Mouse (Mus musculus) left cerebral cortex, adult 9 months (tissue): ENCODE measurements around the gene Pdcd4.
A peak's percentile ranks its signal among the peaks of the same experiment; 100 is the strongest.
"Not testable (repeated sequence)": the region's sequence is repeated elsewhere in the genome, so short reads cannot be mapped to it uniquely, and the experiment has no call there.

Experiments used
- DNase-seq, 2 experiments: peaks; one replicate each; pipeline ENCODE4 v3.0.0; 2022; ENCODE audit warnings: low spot score in 2 of 2

Gene Pdcd4

DNA sequence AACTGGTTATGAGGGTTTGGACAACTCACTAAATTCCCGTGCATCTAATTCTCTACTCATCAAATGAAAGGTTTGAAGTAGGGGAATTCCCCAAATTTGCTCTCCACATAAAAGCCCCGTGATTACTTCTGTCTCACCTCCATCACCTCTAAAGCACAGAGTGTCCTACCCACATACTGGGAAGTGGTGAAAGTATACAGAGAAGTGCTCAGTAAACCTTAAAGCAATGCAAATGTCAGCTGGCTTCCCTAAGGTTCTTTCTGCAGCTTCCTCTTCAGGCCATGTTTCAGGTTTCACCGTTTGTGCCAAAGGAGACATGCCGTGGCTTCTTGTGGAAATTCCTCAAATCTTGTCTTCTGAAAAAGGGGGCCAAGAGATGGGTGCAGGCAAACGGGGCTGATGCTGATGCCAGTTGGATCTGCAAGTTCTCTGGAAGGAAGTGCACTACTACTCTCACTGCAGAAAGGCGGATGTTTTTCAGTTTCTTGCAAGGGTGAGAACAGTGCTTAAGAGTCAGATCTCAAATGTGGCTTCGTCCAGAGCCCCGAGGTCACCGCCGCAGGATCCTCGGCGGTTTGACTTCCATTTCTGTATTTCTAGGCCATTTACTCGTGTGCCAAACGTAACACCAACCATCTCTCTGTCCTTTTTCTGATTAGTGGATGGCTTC lies 8.0 kb downstream of the Pdcd4 start:
- DNase-seq: no peak

DNA sequence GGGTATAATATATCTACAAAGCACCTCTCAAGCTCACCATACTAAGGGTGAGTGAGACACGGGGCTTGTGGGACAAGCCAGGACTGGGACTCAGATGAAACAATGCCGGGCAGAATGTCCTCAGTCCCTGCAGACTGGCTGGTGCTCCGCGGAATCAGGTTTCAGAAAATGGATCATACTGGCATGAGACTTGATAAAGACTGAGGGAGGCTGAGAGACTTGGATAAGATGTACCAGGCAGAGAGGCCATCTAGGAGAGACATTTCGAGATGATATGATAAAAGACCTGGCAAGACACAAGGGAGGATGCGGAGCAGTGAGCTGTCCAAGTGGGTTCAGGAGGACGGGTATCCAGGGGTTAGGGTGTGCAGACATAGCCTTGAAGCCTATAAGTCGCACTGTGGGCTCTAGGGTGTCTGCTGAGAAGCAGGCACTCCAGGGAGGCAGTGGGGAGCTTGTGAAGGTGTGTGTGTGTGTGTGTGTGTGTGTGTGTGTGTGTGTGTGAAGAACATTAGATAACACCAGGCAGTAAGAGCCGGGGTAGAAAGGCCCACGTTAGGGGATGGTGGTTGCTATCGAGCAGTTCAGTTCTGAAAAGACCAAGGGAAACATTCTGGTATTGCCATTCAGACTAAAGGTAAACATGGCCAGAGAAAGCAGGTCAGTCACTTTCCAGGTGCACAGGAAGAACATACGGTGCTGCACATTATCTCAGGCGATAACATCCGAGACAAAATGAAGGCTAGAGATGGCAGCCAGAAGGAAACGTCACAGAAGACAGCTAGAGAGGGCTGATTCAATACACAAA lies 10.1 kb downstream of the Pdcd4 start:
- DNase-seq: no peak

DNA sequence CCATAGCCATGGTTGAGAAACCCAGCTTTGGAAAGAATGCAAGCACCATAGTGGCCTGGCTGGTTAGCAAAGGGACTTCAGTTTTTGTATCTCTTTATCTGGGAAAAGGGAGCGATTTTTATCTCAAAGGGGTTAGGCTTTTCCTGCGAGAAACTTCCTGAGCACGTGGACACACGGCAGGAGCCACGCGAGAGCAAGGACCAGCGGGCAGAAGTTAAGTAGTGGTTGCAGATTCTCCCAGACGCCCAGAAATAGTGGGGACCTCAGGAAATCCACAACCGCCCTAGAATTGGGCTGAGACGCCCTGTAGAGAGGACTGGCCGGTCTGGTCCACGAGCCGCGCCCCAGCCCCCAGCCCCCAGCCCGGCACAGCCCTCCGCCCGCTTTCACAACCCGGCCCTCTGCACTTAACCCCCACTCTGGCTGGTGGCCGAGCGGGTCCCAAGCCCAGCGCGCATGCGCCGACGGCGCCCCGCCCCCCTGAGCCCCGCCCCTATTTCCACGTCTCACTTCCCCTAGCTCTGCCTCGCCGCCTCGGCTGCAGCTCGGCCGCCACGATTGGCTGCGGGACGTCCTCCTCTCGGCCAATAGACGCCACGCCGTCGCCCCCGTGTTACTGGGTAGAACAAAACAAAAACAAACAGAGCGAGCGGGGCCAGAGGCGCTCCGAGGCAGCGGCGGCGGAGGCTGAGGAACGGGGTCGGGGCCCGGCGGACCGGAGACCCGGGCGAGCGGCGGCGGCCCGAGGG lies 10.9 kb downstream of the Pdcd4 start:
- peak; percentile 89 to 95 for DNase-seq

DNA sequence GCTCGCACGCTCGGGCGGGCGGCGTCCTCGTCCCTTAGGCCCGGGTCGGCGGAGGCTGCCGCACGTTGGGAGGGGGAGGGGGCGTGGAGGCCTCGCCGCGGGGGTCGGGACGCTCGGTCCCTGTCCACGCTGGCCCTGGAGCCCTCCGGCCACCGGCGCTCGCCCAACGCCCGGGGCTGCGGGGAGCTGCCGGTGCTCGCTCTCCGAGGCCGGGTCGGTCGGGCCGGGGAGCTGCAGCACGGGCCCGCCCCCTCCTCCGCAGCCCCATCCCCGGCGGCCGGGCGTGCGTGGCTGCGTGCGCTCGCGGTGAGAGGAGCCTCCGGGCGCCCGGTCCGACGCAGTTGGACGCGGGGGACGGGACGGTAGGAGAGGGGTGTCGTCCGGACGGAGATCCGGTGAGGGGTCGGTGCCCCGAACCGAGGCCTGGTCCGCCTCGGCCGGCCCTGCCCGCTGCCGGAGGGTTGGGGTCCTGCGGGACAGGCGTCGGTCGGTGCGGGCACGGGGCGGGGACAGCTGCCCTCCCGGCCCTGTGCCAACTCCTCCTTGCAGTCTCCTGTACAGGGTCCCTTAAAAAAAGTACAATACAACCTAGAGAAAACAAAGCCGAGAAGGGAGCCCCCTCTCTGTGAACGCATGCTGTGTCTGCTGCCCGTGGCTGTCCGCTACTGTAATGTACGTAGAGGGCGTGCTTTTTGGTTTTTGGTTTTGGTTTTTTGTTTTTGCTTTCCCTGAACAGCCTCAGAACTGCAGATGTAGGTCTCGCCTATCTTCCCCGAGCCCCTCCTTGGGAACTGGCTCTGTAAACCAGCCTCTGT lies 11.7 kb downstream of the Pdcd4 start:
- DNase-seq: peak in 1 of 2 experiments; percentile 52

DNA sequence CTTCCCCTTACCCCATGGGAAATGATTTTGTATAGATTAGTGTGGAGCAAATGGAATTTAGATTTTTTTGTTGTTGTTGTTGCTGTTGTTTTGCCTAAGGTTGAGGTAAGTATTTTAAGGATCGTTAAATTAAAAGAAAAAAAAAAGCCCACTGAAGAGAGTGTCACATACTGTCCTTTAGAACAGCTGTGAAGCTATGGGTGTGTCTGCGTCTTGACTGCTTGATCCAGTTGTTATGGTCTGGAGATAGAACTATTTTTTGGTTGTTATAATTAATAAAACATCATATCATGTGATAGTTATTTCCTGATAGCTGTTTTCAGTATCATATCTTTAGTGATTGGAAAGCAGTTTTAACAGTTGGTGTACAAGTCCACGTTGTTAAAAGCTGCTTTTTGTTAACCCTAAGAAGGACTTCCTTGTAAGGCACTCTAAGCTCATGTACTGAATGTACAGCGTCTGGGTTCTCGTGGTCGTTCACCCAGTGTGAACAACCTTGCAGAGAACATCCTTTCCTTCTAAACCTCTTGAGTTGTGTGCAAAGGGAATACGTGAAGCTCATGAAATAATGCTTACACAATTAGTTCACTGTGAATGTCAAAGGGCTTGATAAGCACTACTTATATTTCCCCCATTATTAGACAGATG lies 12.9 kb downstream of the Pdcd4 start:
- DNase-seq: no peak

DNA sequence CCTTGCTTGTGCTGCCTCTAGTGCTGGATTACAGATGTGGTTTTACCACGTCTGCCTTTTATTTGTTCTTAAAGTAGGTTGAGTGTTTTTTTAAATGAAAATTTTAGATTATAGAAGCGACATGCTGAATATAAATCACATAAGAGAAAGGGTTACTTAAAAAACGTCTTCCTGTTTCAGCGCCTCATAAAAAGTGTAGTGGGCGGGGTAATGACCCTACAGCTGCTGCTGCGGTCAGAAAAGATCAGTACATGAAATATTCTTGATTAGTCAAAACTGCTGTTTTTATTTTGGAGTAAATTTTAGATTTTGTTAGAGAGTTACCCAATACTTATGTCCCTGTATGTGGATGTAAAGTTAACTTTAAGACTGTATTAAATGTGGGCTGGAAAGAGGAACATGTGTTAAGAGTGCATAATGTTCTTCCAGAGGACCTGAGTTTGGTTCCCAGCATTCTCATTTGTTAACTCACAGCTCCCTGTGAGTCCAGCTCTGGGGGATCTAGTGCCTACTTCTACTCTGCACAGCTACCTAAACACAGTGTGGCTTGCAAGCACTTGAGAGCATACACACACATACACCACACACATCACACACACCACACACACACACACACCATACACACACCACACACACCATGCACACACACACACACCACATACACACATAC lies 14.1 kb downstream of the Pdcd4 start:
- no peak for DNase-seq

DNA sequence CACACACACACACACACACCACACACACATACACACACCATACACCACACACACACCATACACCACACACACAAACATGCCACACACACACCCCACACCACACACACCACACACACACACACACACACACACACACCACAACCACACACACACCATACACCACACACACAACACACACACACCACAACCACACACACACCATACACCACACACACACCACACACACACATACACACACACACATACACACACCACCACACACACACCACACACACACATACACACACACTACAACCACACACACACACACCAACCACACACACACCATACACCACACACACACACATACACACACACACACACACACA lies 14.7 kb downstream of the Pdcd4 start:
- DNase-seq: not testable (repeated sequence)

DNA sequence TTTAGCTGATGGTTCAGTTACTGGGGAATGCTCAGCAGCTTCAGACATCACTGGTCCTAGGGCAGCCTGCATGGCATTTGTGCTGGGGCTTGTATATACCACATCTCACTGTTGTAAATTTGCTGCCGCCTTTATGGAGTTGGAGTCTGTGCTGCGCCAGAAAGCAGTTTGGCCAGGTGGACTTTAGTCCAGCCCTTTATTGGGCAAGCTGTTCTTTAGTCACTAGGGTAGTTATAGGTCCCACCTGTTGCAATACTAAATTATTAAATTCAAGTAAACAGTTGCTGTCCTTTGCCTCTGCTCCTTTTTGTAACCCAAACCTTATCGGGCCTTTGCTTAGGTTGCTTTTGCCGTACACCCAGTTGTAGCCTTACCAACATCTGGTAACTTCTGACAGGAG lies 22.9 kb downstream of the Pdcd4 start:
- DNase-seq: no peak

DNA sequence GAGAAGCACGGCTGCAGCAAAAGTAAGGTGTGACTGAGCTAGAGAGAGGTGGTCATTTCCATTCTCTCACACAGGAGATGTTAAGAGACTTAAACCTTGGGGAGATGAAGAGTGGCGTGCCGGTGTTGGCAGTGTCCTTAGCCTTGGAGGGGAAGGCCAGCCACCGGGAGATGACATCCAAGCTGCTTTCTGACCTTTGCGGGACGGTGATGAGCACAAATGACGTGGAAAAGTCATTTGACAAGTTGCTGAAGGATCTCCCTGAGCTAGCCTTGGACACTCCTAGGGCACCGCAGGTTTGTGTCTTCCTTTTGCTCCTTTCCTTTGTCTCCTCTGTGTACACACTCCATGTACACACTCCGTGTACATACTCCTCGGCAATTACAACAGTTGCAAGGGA lies 27.5 kb downstream of the Pdcd4 start:
- no peak for DNase-seq

DNA sequence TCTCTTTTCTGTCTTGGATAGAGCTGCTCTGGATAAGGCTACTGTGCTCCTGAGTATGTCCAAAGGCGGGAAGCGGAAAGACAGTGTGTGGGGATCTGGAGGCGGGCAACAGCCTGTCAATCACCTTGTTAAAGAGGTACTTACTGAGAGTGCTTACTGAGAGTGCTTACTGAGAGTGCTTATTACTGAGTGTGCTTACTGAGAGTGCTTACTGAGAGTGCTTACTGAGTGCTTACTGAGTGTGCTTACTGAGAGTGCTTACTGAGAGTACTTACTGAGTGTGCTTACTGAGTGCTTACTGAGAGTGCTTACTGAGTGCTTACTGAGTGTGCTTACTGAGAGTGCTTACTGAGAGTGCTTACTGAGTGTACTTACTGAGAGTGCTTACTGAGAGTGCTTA lies 30.0 kb downstream of the Pdcd4 start:
- not testable (repeated sequence) for DNase-seq

DNA sequence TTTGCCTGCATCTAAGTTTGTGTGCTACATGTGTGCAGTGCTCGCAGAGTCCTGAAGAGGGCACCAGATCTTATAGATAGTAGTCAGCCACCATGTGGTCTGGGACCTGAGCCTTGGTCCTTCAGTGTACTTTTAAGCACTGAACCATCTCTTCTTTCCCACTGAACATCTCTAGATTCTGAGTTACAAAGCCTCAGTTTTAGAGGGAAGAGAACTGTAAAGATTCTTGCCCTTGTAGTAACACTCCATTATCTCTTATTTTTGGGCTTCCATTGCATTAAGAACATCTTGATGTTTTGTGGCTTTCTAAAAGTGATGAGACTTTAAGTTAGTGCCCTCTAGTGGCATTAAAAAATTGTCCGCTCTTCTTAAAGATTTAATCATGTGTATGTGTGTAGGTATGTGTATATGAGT lies 33.3 kb downstream of the Pdcd4 start:
- no peak for DNase-seq

DNA sequence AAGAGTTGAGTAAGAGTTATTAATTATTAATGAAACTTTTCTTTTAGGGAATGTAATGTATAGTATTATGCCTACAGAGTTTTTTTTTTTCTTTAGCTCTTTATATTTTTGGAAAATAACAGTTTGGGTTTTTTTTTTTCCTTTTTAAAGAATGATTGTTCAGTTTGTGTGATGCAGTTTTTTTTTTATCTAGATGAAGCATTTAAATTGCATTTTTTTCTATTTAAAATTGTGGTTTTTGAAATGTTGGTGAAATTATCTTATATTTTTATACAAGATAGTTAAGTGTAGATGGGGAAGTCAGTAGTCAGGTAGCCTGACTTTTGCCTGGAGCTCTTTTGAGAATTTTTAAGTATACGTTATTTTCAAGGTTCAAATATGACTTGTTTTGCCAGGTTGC lies 34.7 kb downstream of the Pdcd4 start:
- DNase-seq: no peak

DNA sequence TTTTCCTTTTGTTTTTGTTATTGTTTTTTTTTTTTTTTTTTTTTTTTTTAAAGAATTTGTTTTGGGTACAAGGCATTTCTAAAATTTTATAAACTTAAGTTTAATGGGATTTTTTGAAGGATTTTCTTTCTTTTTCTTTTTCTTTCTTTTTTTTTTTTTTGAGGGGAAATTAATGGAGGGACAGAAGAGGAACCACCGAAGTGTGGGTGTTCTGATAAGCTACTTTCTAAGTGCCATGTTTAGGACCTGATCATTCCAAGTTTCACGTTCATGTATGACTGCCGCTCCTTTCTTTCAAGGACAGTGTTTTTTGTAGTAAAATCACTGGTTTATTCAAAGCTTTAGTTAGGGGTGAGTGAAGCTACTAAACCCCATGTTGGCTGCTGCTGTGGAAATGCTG lies 37.2 kb downstream of the Pdcd4 start:
- no peak for DNase-seq

DNA sequence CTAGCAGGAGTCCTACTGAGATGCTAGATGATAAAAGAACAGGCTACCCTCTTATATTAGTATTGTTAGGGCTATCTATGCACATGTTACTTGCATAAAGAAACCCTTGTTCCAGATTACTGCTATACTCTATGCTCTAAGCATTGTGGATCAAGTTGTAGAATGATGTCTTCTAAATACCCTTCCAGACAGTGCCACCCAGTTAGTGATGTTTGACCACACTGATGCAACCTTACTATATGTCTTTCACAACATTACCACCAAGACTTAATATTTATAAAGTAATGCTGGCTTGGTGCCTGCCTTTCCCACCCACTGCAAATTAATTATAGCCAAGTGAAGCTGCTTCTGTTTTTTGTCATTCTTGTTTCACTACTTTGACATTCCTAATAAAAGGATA lies 41.0 kb downstream of the Pdcd4 start:
- no peak for DNase-seq

DNA sequence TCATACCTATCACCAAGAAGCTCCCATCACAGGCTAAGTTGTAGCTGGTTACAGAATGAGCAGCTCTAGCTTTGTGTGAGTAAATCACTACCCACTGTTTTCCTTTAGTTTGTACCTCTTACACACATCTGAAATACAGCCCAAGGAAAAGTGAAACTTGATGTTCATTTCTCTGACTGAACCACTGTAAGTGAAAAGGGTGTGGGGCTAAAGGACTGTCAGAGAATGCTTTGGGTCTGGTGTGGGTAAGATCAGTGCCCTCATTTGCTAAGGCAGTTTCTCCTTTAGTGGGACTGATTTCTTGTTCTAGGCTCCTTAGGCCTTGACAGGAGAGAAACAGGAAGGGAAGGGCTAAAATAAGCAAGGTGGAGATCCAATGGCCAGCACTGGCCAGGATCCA lies 42.0 kb downstream of the Pdcd4 start:
- no peak for DNase-seq

DNA sequence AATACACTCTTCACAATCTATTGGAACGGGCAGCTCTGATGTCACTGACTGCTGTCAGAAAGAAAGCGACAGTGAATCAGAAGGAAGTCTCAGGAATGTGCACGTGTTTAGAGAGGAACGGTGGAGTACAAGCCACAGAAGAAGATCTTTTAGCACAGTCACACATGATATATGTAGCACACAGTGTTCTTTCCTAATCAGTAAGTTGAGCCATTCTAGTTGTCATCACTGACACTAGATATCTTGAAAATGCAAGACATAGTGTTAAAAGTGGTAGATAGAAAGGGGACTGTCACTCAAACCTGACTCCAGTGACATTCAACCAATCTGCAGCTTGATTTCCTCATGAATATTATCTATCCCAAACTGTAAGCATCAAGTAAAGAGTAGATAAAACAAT lies 47.4 kb downstream of the Pdcd4 start:
- no peak for DNase-seq

DNA sequence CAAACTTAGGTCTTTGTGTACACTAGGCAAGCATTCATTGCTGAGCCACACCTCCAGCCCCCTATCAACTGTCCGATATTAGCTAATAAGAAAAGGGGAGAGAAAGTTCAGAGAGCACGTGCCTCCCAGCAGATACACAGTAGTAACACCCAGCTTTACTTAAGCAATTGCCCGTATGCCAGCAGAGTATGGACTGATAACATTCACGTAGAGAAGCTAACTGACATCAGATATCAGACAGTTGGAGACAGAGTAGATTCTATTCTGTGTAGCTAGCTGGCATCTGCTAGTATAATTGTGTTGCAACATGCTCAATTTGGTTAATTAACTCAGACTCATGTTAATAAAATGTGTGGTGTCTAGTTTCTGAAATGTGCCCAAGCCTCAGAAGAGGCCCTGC lies 49.1 kb downstream of the Pdcd4 start:
- DNase-seq: no peak

DNA sequence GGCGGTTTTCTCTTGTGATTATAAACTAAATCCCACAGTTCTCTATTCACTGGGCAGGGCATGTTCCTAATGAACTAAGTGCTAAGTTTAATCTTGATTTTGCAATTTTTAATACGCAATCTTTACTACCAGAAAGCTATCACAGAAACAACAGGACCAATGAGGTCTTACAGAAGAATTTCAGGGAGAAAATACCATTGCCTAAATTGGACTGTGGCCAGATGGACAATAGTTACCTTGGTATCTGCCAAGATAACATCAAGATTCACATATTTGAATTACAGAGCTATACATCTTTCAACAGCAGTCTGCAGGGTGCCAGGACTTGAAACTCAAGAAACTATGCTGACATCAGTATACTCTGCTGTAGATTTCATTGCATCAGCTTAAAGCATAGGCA lies 50.3 kb downstream of the Pdcd4 start:
- DNase-seq: no peak

DNA sequence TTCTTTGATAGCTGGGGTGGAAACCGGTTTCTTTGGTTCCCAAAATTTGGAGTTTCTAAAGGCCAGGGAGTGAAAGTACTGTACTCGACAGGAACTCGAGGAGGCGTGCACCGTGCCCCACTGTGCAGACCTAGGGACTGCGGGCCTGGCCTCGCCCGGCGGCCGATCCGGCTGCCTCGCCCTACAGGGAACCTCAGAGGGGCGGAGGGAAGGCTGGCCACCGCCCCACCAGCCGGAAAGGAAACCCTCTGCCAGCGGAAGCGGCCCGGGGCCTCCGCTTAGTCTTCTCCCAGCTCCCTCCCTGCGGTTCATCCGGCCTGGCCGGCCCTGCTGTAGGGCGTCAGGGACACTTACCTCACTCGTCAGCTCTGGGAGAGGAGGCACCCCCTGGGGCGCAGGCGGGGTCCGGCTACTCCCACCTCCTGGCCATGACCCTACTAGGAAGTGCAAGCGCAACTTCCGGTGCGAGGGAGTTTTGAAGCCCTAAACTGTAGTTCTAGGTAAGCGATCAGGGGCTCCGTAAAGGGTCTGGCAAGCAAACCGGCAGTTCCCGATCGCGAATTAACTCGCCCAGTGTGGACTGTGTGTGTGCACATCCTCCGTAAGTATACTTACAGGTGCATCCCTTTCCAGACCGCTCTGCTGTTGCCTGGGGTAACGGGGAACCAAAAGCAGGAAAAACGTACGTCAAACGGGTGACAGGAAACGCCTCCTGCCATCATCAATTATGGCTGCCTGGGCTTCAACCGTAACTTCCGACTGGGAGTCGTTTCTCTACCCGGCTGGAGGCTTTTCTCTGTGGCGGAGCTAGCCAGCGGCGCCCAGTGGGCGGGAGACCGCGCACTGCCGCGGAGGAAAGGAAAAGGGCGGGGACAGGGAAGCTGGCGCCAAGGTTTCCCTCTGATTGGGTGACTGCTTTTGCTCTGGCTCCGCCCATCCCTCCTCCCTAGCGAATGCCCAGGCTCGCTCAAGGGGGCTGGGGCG lies 52.1 kb downstream of the Pdcd4 start, which contains the start of the genes Shoc2 and Bbip1:
Shoc2 (plus strand) TSS at position 505 of the 984 bp plus-strand sequence.
Bbip1 (minus strand) TSS at position 826 of the 984 bp plus-strand sequence.
- DNase-seq: peak; percentile 98
